Comparison of ENCODE assay signal across 8 mouse cellular contexts in genomic region chr16:56028722-56029551, GRCm38 (mm10). TPM values are rescaled to one million over a fixed set of nuclear protein-coding genes. Genes with fewer than 3 reads are reported as not detected.
DNase-seq lines count a peak whose midpoint lies in the region; ATAC-seq and TF ChIP-seq lines count a peak whose summit lies in the region.

No protein-coding gene starts in this region.

- peak overlapping the region; percentile 97 for H3K27ac ChIP-seq in heart, embryonic 10.5 days
- H3K27ac ChIP-seq in ES-Bruce4 (ENCODE audit: insufficient read depth, low read length), result no peak overlapping the region
- H3K27ac ChIP-seq in embryonic facial prominence, embryonic 11.5 days (replicated peaks; ENCODE audit: low read depth, low read length), result peak overlapping the region; percentile 76
- H3K27ac ChIP-seq in hindbrain, embryonic 16.5 days (ENCODE audit: low read depth, low read length), result peak overlapping the region; percentile 94
- peak overlapping the region; percentile 85 for H3K27ac ChIP-seq in lung, embryonic 15.5 days

- H3K4me2 ChIP-seq in embryonic facial prominence, embryonic 11.5 days (ENCODE audit: low read depth, low read length), result peak overlapping the region; percentile 49
- H3K4me2 ChIP-seq in hindbrain, embryonic 16.5 days (ENCODE audit: low read length), result peak overlapping the region; percentile 73
- peak overlapping the region; percentile 70 for H3K4me2 ChIP-seq in lung, embryonic 15.5 days

- peaks cover 31% of the 10 kb centered on the region for H3K36me3 ChIP-seq in heart, embryonic 10.5 days
- peaks cover 22% of the 10 kb centered on the region for H3K36me3 ChIP-seq in ES-Bruce4 (ENCODE audit: control insufficient read depth, insufficient read depth, low read length, poor library complexity, severe bottlenecking)
- no peaks in the 10 kb centered on the region for H3K36me3 ChIP-seq in embryonic facial prominence, embryonic 11.5 days (replicated peaks; ENCODE audit: control insufficient read depth, insufficient read depth, low read depth, low read length)
- peaks cover under 1% of the 10 kb centered on the region; the same call in 1 of the 2 replicates for H3K36me3 ChIP-seq in hindbrain, embryonic 16.5 days (ENCODE audit: control insufficient read depth, insufficient read depth, low read length)
- peaks cover 36% of the 10 kb centered on the region for H3K36me3 ChIP-seq in lung, embryonic 15.5 days

- intact Hi-C loops in heart, postnatal 10 days (cut with DNase I), result loop anchor here (2.0 kb wide), 1 partner anchor 54 kb away; no protein-coding TSS in a partner anchor

- H3K9me3 ChIP-seq in heart, embryonic 10.5 days, result no peaks in the 10 kb centered on the region
- H3K9me3 ChIP-seq in ES-Bruce4 (replicated peaks; ENCODE audit: control insufficient read depth, insufficient read depth, low read length, poor library complexity, severe bottlenecking), result no peaks in the 10 kb centered on the region
- H3K9me3 ChIP-seq in embryonic facial prominence, embryonic 11.5 days (replicated peaks; ENCODE audit: control insufficient read depth, low read length), result no peaks in the 10 kb centered on the region
- H3K9me3 ChIP-seq in hindbrain, embryonic 16.5 days (ENCODE audit: control insufficient read depth, low read length), result no peaks in the 10 kb centered on the region
- H3K9me3 ChIP-seq in lung, embryonic 15.5 days, result no peaks in the 10 kb centered on the region

- TF ChIP-seq EP300 in ES-Bruce4 (IDR thresholded peaks at IDR 0.05; ENCODE audit: insufficient read depth, low read depth, low read length), result no peak

- H3K9ac ChIP-seq in ES-Bruce4 (ENCODE audit: low read depth, poor library complexity, severe bottlenecking), result peak overlapping the region; percentile 90
- peak overlapping the region; percentile 97 for H3K9ac ChIP-seq in embryonic facial prominence, embryonic 11.5 days (replicated peaks; ENCODE audit: low read length)
- H3K9ac ChIP-seq in hindbrain, embryonic 16.5 days (ENCODE audit: low read depth, low read length), result peak overlapping the region; percentile 89
- peak overlapping the region; percentile 91 for H3K9ac ChIP-seq in lung, embryonic 15.5 days

- under 1% methylated on average over 62 of the region's 62 CpGs for WGBS in heart, embryonic 10.5 days
- WGBS in embryonic facial prominence, embryonic 11.5 days, result under 1% methylated on average over 62 of the region's 62 CpGs
- under 1% methylated on average over 56 of the region's 62 CpGs for WGBS in hindbrain, embryonic 16.5 days
- under 1% methylated on average over 62 of the region's 62 CpGs for WGBS in lung, embryonic 15.5 days

- no peak for DNase-seq in heart, embryonic 10.5 days (ENCODE audit: low spot score)
- no peak for DNase-seq in heart, postnatal 10 days
- peak; percentile 38 for DNase-seq in embryonic facial prominence, embryonic 11.5 days (ENCODE audit: low spot score)
- peak; percentile 49 for DNase-seq in skeletal muscle tissue, adult 2 months (ENCODE audit: low read depth, low spot score)
- no peak for DNase-seq in right cerebral cortex, postnatal 4 days

- TF ChIP-seq POLR2A in ES-Bruce4 (IDR thresholded peaks at IDR 0.05; ENCODE audit: insufficient read depth, low read length), result no peak

- no peak for TF ChIP-seq CTCF in ES-Bruce4 (IDR thresholded peaks at IDR 0.05; ENCODE audit: low read depth, low read length)

- ATAC-seq in embryonic facial prominence, embryonic 11.5 days (replicated peaks; ENCODE audit: insufficient number of reproducible peaks, low FRiP score, low TSS enrichment, low read depth), result peak; percentile 85
- peak; percentile 91 for ATAC-seq in hindbrain, embryonic 16.5 days
- peak; percentile 88 for ATAC-seq in lung, embryonic 15.5 days (ENCODE audit: borderline replicate concordance, extremely low read depth, low FRiP score, low TSS enrichment)

- peak overlapping the region; percentile 93 for H3K4me3 ChIP-seq in heart, embryonic 10.5 days
- peak overlapping the region; percentile 84 for H3K4me3 ChIP-seq in ES-Bruce4 (ENCODE audit: low read depth, low read length)
- H3K4me3 ChIP-seq in embryonic facial prominence, embryonic 11.5 days (ENCODE audit: low read depth, low read length), result peak overlapping the region; percentile 98
- H3K4me3 ChIP-seq in hindbrain, embryonic 16.5 days (ENCODE audit: low read length), result peak overlapping the region; percentile 85
- peak overlapping the region; percentile 80 for H3K4me3 ChIP-seq in lung, embryonic 15.5 days

- H3K27me3 ChIP-seq in heart, embryonic 10.5 days (ENCODE audit: insufficient read depth, poor library complexity, severe bottlenecking), result no peaks in the 10 kb centered on the region
- H3K27me3 ChIP-seq in ES-Bruce4 (ENCODE audit: control insufficient read depth, insufficient read depth, low read length, poor library complexity, severe bottlenecking), result no peaks in the 10 kb centered on the region
- no peaks in the 10 kb centered on the region for H3K27me3 ChIP-seq in embryonic facial prominence, embryonic 11.5 days (ENCODE audit: control insufficient read depth, insufficient read depth, low read length)
- H3K27me3 ChIP-seq in hindbrain, embryonic 16.5 days (replicated peaks; ENCODE audit: control insufficient read depth, insufficient read depth, low read length), result no peaks in the 10 kb centered on the region
- no peaks in the 10 kb centered on the region for H3K27me3 ChIP-seq in lung, embryonic 15.5 days

- peaks cover 16% of the 10 kb centered on the region for H3K4me1 ChIP-seq in heart, embryonic 10.5 days
- no peaks in the 10 kb centered on the region for H3K4me1 ChIP-seq in ES-Bruce4 (ENCODE audit: control insufficient read depth, insufficient read depth, low read length)
- no peaks in the 10 kb centered on the region for H3K4me1 ChIP-seq in embryonic facial prominence, embryonic 11.5 days (ENCODE audit: control insufficient read depth, insufficient read depth, low read length)
- H3K4me1 ChIP-seq in hindbrain, embryonic 16.5 days (ENCODE audit: control insufficient read depth, insufficient read depth, low read depth, low read length), result peaks cover 16% of the 10 kb centered on the region
- peaks cover 20% of the 10 kb centered on the region for H3K4me1 ChIP-seq in lung, embryonic 15.5 days

RNA-seq across cellular contexts. Expression of gene Pcnp, which starts 0.6 kb away (rescaled TPM):
- polyA plus RNA-seq in heart, embryonic 10.5 days (2016; fragmentation: Nextera tagmentation; extraction: Ambion mirVana), result 187 and 211 TPM in 2 replicates
- total RNA-seq in heart, postnatal 10 days (2021), result 10 to 100 TPM; 63.5 to 65.0 TPM
- polyA plus RNA-seq in ES-Bruce4 (2011; ENCODE audit: insufficient read depth, insufficient read length, low read depth, missing spikeins), result 248 and 256 TPM in 2 replicates
- 328 and 365 TPM in 2 replicates for polyA plus RNA-seq in embryonic facial prominence, embryonic 11.5 days (2014; fragmentation: Nextera tagmentation; extraction: Ambion mirVana)
- 190 and 191 TPM in 2 replicates for polyA plus RNA-seq in hindbrain, embryonic 16.5 days (2015; fragmentation: Nextera tagmentation; extraction: Ambion mirVana)
- 233 and 240 TPM in 2 replicates for polyA plus RNA-seq in lung, embryonic 15.5 days (2015; fragmentation: Nextera tagmentation; extraction: Ambion mirVana)

RNA-seq across cellular contexts. Expression of gene Trmt10c, which starts 8.7 kb away (rescaled TPM):
- polyA plus RNA-seq in heart, embryonic 10.5 days (2016; fragmentation: Nextera tagmentation; extraction: Ambion mirVana), result 24.8 and 30.2 TPM in 2 replicates
- total RNA-seq in heart, postnatal 10 days (2021), result 10 to 100 TPM; 11.7 to 12.5 TPM
- 24.3 and 25.3 TPM in 2 replicates for polyA plus RNA-seq in ES-Bruce4 (2011; ENCODE audit: insufficient read depth, insufficient read length, low read depth, missing spikeins)
- polyA plus RNA-seq in embryonic facial prominence, embryonic 11.5 days (2014; fragmentation: Nextera tagmentation; extraction: Ambion mirVana), result 37.7 and 39.9 TPM in 2 replicates
- polyA plus RNA-seq in hindbrain, embryonic 16.5 days (2015; fragmentation: Nextera tagmentation; extraction: Ambion mirVana), result 17.1 and 17.5 TPM in 2 replicates
- polyA plus RNA-seq in lung, embryonic 15.5 days (2015; fragmentation: Nextera tagmentation; extraction: Ambion mirVana), result 25.4 TPM in 2 replicates

RNA-seq across cellular contexts. Expression of gene Senp7, which starts 19.2 kb away (rescaled TPM):
- 22.4 and 23.3 TPM in 2 replicates for polyA plus RNA-seq in heart, embryonic 10.5 days (2016; fragmentation: Nextera tagmentation; extraction: Ambion mirVana)
- 10 to 100 TPM; 19.8 to 21.6 TPM for total RNA-seq in heart, postnatal 10 days (2021)
- polyA plus RNA-seq in ES-Bruce4 (2011; ENCODE audit: insufficient read depth, insufficient read length, low read depth, missing spikeins), result 18.8 and 24.4 TPM in 2 replicates
- 36.1 and 40.9 TPM in 2 replicates for polyA plus RNA-seq in embryonic facial prominence, embryonic 11.5 days (2014; fragmentation: Nextera tagmentation; extraction: Ambion mirVana)
- 41.0 and 41.4 TPM in 2 replicates for polyA plus RNA-seq in hindbrain, embryonic 16.5 days (2015; fragmentation: Nextera tagmentation; extraction: Ambion mirVana)
- polyA plus RNA-seq in lung, embryonic 15.5 days (2015; fragmentation: Nextera tagmentation; extraction: Ambion mirVana), result 26.2 and 27.0 TPM in 2 replicates

RNA-seq across cellular contexts. Expression of gene Zbtb11, which starts 55.3 kb away (rescaled TPM):
- polyA plus RNA-seq in heart, embryonic 10.5 days (2016; fragmentation: Nextera tagmentation; extraction: Ambion mirVana), result 14.3 and 14.6 TPM in 2 replicates
- 1 to 10 TPM; 9.0 to 9.6 TPM for total RNA-seq in heart, postnatal 10 days (2021)
- polyA plus RNA-seq in ES-Bruce4 (2011; ENCODE audit: insufficient read depth, insufficient read length, low read depth, missing spikeins), result 19.6 and 20.5 TPM in 2 replicates
- polyA plus RNA-seq in embryonic facial prominence, embryonic 11.5 days (2014; fragmentation: Nextera tagmentation; extraction: Ambion mirVana), result 17.1 and 19.0 TPM in 2 replicates
- polyA plus RNA-seq in hindbrain, embryonic 16.5 days (2015; fragmentation: Nextera tagmentation; extraction: Ambion mirVana), result 21.0 and 23.0 TPM in 2 replicates
- polyA plus RNA-seq in lung, embryonic 15.5 days (2015; fragmentation: Nextera tagmentation; extraction: Ambion mirVana), result 17.9 and 18.2 TPM in 2 replicates

Comparison
In these comparisons a context has a peak if more than half of its experiments do, and no peak if none do; other contexts are left out.
1. DNase-seq: peak in embryonic facial prominence, embryonic 11.5 days (single experiment) and skeletal muscle tissue, adult 2 months (single experiment); none in heart, embryonic 10.5 days (single experiment), heart, postnatal 10 days (0 of 2) and right cerebral cortex, postnatal 4 days (single experiment).
2. Peak in every context shown above with its lines, with median percentiles within 50 percentile points of each other: H3K4me3 ChIP-seq, H3K9ac ChIP-seq, ATAC-seq and H3K4me2 ChIP-seq.